Mouse (Mus musculus) limb, embryonic 14.5 days (tissue): ENCODE measurements around the gene Gpr37. TPM values are rescaled to one million over a fixed set of nuclear protein-coding genes. Genes with fewer than 3 reads are reported as not detected.

ENCODE experiments used
- ATAC-seq: fragments of 200-750 bp; cut with Nextera tagmentation; 2 replicates; pipeline ENCODE4 v1.8.0; 2017; ENCODE audit warnings: low read depth, moderate number of reproducible peaks, moderate TSS enrichment; ENCODE audit not compliant: low FRiP score
- DNase-seq: peaks from one replicate; pipeline ENCODE4 v3.0.0-alpha.2; 2015; ENCODE audit warnings: low spot score
- H3K27ac ChIP-seq: fragments of 300-500 bp; sonication (generic); replicated peaks from 2 replicates; pipeline ENCODE4 v1.5.1; 2014; ENCODE audit warnings: low read depth, mild to moderate bottlenecking, low read length, moderate library complexity, mixed read lengths
- H3K27me3 ChIP-seq: fragments of 300-500 bp; sonication (generic); 2 replicates; pipeline ENCODE4 v1.6.1; 2014; ENCODE audit warnings: low read length, mixed read lengths; ENCODE audit not compliant: control insufficient read depth, insufficient read depth
- H3K36me3 ChIP-seq: fragments of 300-500 bp; sonication (generic); 2 replicates; pipeline ENCODE4 v1.6.1; 2014; ENCODE audit warnings: mild to moderate bottlenecking, low read length, moderate library complexity, mixed read lengths; ENCODE audit not compliant: control insufficient read depth, insufficient read depth
- H3K4me1 ChIP-seq: fragments of 300-500 bp; sonication (generic); 2 replicates; pipeline ENCODE4 v1.6.1; 2014; ENCODE audit warnings: antibody characterized with exemption, low read length, mixed read lengths; ENCODE audit not compliant: control insufficient read depth, insufficient read depth
- H3K4me2 ChIP-seq: fragments of 300-500 bp; sonication (generic); replicated peaks from 2 replicates; pipeline ENCODE4 v1.6.1; 2014; ENCODE audit warnings: low read depth, mild to moderate bottlenecking, low read length, moderate library complexity; ENCODE audit not compliant: severe bottlenecking
- H3K4me3 ChIP-seq: fragments of 300-500 bp; sonication (generic); replicated peaks from 2 replicates; pipeline ENCODE4 v1.5.1; 2014; ENCODE audit warnings: low read length
- H3K9ac ChIP-seq: fragments of 300-500 bp; sonication (generic); 2 replicates; pipeline ENCODE4 v1.6.1; 2014; ENCODE audit warnings: mild to moderate bottlenecking, low read depth, low read length, moderate library complexity; ENCODE audit not compliant: severe bottlenecking
- H3K9me3 ChIP-seq: fragments of 300-500 bp; sonication (generic); 2 replicates; pipeline ENCODE4 v1.6.1; 2016; ENCODE audit warnings: low read length; ENCODE audit not compliant: control insufficient read depth
- POLR2A ChIP-seq: fragments of 200-500 bp; IDR thresholded peaks from 2 replicates; pipeline ENCODE4 v1.8.0; 2012; ENCODE audit warnings: inconsistent platforms, mild to moderate bottlenecking, moderate library complexity, borderline replicate concordance; ENCODE audit not compliant: insufficient read depth, insufficient read length; ENCODE audit errors: extremely low read depth
- WGBS: fragments of 180-500 bp; shearing (Covaris S2); extraction: QIAGEN DNeasy Blood & Tissue Kit; methylation state at CpG from one replicate; pipeline ENCODE4 v1.1.7; 2014; 5-methylcytosine and 5-hydroxymethylcytosine counted together
- polyA plus RNA-seq, 2 experiments: library from polyadenylated mRNA; depleted of rRNA in 1 of 2; stranded (reverse) in 1 of 2; unstranded in 1 of 2; fragments of >200 nt; fragmentation: Nextera tagmentation in 1 of 2; extraction: Ambion mirVana in 1 of 2; gene quantifications; 2 replicates each; pipeline versions ENCODE4 v1.2.1 to v1.2.3; 2012 to 2014

Gene Gpr37
- polyA plus RNA-seq, 2 experiments, result 2.8 to 2.9 TPM

GRCm38 (mm10) chr6:25699956-25700355 lies 9.4 kb upstream of the Gpr37 start:
- Histone ChIP-seq H3K9me3 (no peaks in the 10 kb centered on the region), H3K36me3 (no peaks in the 10 kb centered on the region), H3K4me3 (no peak overlapping the region), H3K27me3 (no peaks in the 10 kb centered on the region), H3K4me2 (no peak overlapping the region), H3K27ac (no peak overlapping the region), H3K9ac (no peak overlapping the region), H3K4me1 (no peaks in the 10 kb centered on the region)
- ATAC-seq (no peak), DNase-seq (no peak)
- TF ChIP-seq POLR2A, result no peak
- WGBS, result 37% methylated on average over 2 of the region's 2 CpGs

- Histone ChIP-seq H3K27me3 (peaks cover 29% of the 10 kb centered on the region), H3K4me1 (peaks cover 8% of the 10 kb centered on the region), H3K36me3 (no peaks in the 10 kb centered on the region), H3K9ac (peak overlapping the region; percentile 17; the same call in 1 of the 2 replicates), H3K27ac (no peak overlapping the region), H3K4me2 (peak overlapping the region; percentile 68), H3K9me3 (no peaks in the 10 kb centered on the region), H3K4me3 (peak overlapping the region; percentile 39)
- WGBS, result 0% methylated on average over 5 of the region's 5 CpGs
- ATAC-seq, result no peak
- no peak for TF ChIP-seq POLR2A
- peak; percentile 21 for DNase-seq
These were observed 284 bp downstream of the Gpr37 start for GRCm38 (mm10) chr6:25690284-25690605.

GRCm38 (mm10) chr6:25689520-25690283 lies 827 bp downstream of the Gpr37 start:
- ATAC-seq, result peak; percentile 67
- H3K27me3 ChIP-seq, result peaks cover 29% of the 10 kb centered on the region
- DNase-seq, result peak; percentile 43
- H3K4me1 ChIP-seq, result peaks cover 8% of the 10 kb centered on the region
- peak overlapping the region; percentile 39 for H3K4me3 ChIP-seq
- WGBS, result 2% methylated on average over 40 of the region's 43 CpGs
- no peak overlapping the region for H3K27ac ChIP-seq
- H3K4me2 ChIP-seq, result peak overlapping the region; percentile 68
- peak overlapping the region; percentile 17 for H3K9ac ChIP-seq
- no peaks in the 10 kb centered on the region for H3K9me3 ChIP-seq
- no peak for TF ChIP-seq POLR2A
- no peaks in the 10 kb centered on the region for H3K36me3 ChIP-seq

DNA sequence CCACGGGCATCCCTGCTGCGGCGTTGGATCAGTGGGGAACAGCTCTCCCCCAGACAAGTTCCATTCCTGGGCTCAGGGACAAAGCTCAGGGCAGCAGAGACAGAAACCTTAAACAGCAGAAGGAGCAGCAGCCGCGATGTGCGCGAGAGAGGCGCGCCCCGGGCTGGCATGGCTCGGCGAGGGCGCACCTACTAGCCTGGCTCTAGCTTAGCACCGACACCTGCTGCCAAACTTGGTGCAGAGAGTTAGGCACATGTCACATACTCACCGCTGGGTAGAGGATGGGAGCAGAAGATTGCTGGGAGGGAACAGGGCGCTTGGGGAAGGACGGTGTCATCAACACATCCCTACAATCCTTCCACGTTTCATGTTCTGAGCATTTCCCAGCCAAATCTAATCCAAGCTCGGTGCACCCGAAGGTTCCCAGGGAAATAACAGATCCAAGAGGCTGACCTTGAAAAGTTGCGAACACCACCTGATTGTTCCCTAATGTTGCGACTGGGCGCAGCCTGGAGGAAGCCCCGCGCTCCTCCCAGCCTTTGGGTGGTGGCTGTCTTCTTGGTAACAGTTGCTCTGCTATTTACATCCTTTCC lies 1.5 kb downstream of the Gpr37 start:
- Histone ChIP-seq H3K27ac (no peak overlapping the region), H3K36me3 (no peaks in the 10 kb centered on the region), H3K9ac (peak overlapping the region; percentile 17; the same call in 1 of the 2 replicates), H3K9me3 (no peaks in the 10 kb centered on the region), H3K4me2 (peak overlapping the region; percentile 68), H3K4me3 (peak overlapping the region; percentile 39), H3K27me3 (peaks cover 29% of the 10 kb centered on the region), H3K4me1 (peaks cover 8% of the 10 kb centered on the region)
- WGBS, result 1% methylated on average over 25 of the region's 25 CpGs
- ATAC-seq, result no peak
- DNase-seq, result no peak
- no peak for TF ChIP-seq POLR2A

DNA sequence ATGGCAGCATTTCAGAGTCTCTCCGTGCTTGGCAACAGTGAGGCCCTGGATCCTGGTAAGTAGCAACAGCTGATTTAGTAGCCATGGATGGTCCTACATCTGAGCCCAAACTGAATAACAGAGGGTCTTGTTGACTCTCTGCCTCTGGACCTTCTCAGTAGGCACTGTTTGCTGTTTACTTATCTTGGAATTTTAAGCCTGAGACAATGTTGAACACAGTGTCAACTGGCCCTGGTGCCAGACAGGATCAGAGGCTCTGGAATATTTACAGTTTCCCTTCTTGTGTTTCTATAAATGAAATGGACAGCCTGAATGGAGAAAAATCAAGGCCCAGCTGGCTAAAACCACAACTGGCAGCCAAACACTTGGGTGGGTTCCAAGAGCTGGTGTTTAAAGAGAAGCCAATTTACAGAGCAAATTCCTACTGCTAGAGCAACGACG lies 3.7 kb downstream of the Gpr37 start:
- Histone ChIP-seq H3K27me3 (peaks cover 29% of the 10 kb centered on the region), H3K4me2 (no peak overlapping the region)
- peak; percentile 69 for DNase-seq

More for the DNA sequence above, 3.7 kb downstream of the Gpr37 start:
- peaks cover 8% of the 10 kb centered on the region for H3K4me1 ChIP-seq
- no peak overlapping the region for H3K9ac ChIP-seq
- TF ChIP-seq POLR2A, result no peak
- no peak overlapping the region for H3K27ac ChIP-seq
- no peak overlapping the region for H3K4me3 ChIP-seq
- WGBS, result 40% methylated on average over 3 of the region's 3 CpGs
- peak; percentile 56; the same call in 1 of the 2 replicates for ATAC-seq
- H3K9me3 ChIP-seq, result no peaks in the 10 kb centered on the region
- H3K36me3 ChIP-seq, result no peaks in the 10 kb centered on the region
